Mouse (Mus musculus) layer of hippocampus, postnatal 14 days (tissue): ENCODE results near the gene Dll3. TPM values are rescaled to one million over a fixed set of nuclear protein-coding genes. Genes with fewer than 3 reads are reported as not detected.

Experiments
- DNase-seq, 2 experiments: peaks; one replicate each; pipeline ENCODE4 v3.0.0; 2021 to 2022; ENCODE audit warnings: low spot score in 2 of 2, mixed read lengths in 1 of 2
- long read RNA-seq, 2 experiments: library from polyadenylated mRNA; stranded (forward); transcript quantifications; one replicate each; pipeline ENCODE4 v2.0.0; 2021
- total RNA-seq, 2 experiments: library from RNA; stranded (reverse); gene quantifications; 2 replicates each; pipeline ENCODE4 v1.2.3; 2021

Gene Dll3
- 1 to 10 TPM; 4.9 to 5.1 TPM for total RNA-seq
- long read RNA-seq, experiment 1, transcript Dll3-201 (9 exons, 2,618 nt): major isoform, 5 of 9 reads
- long read RNA-seq, experiment 1, partial matches to known transcripts: 4 of 9 reads
- long read RNA-seq, experiment 1, other reads (novel, unspliced or antisense): 0 of 9 reads
- long read RNA-seq, experiment 2, partial matches to known transcripts: 11 of 14 reads
- long read RNA-seq, experiment 2, other reads (novel, unspliced or antisense): 1 of 14 reads

GRCm38 (mm10) chr7:28301616-28302433 is at the start of gene Dll3:
TSS of gene Dll3 (minus strand) at chr7:28302238.
- peak in 1 of 2 experiments; percentile 45 for DNase-seq

- DNase-seq: no peak
Observed at GRCm38 (mm10) chr7:28351676-28352191, 49.7 kb upstream of the Dll3 start.

GRCm38 (mm10) chr7:28350155-28350883 is 48.3 kb upstream of the Dll3 start, which contains the start of gene Rps16:
TSS of gene Rps16 (plus strand) at chr7:28350652.
- peak; percentile 98 to 99 for DNase-seq

GRCm38 (mm10) chr7:28348601-28349000 is 46.6 kb upstream of the Dll3 start:
- no peak for DNase-seq

GRCm38 (mm10) chr7:28347746-28348145 is 45.7 kb upstream of the Dll3 start:
- DNase-seq: no peak

- DNase-seq: peak in 1 of 2 experiments; percentile 49
Observed at GRCm38 (mm10) chr7:28344637-28345036, 42.6 kb upstream of the Dll3 start.

GRCm38 (mm10) chr7:28341381-28341780 is 39.3 kb upstream of the Dll3 start:
- no peak for DNase-seq

GRCm38 (mm10) chr7:28339213-28339917 is 37.3 kb upstream of the Dll3 start:
- peak in 1 of 2 experiments; percentile 28 for DNase-seq

GRCm38 (mm10) chr7:28338108-28338998 is 36.3 kb upstream of the Dll3 start, which contains the start of gene Supt5:
TSS of gene Supt5 (minus strand) at chr7:28338746.
- DNase-seq: peak; percentile 93 to 97

- DNase-seq: no peak
Observed at GRCm38 (mm10) chr7:28335471-28335870, 33.4 kb upstream of the Dll3 start.

- no peak for DNase-seq
Observed at GRCm38 (mm10) chr7:28334534-28334933, 32.5 kb upstream of the Dll3 start.

GRCm38 (mm10) chr7:28328260-28328659 is 26.2 kb upstream of the Dll3 start:
- no peak for DNase-seq

GRCm38 (mm10) chr7:28326457-28326856 is 24.4 kb upstream of the Dll3 start:
- DNase-seq: no peak

- DNase-seq: no peak
Observed at GRCm38 (mm10) chr7:28325293-28325692, 23.3 kb upstream of the Dll3 start.

GRCm38 (mm10) chr7:28321974-28322720 is 20.1 kb upstream of the Dll3 start:
- no peak for DNase-seq

GRCm38 (mm10) chr7:28318714-28319113 is 16.7 kb upstream of the Dll3 start:
- no peak for DNase-seq

- DNase-seq: no peak
Observed at GRCm38 (mm10) chr7:28318036-28318435, 16.0 kb upstream of the Dll3 start.

GRCm38 (mm10) chr7:28311926-28312543 is 10.0 kb upstream of the Dll3 start, which contains the start of gene Timm50:
TSS of gene Timm50 (minus strand) at chr7:28312072.
- peak; percentile 97 to 99 for DNase-seq
